Mouse (Mus musculus) forebrain, postnatal 0 days (tissue): ENCODE results near the gene Ticam1. TPM values are rescaled to one million over a fixed set of nuclear protein-coding genes. Genes with fewer than 3 reads are reported as not detected.
A peak's percentile ranks its signal among the peaks of the same experiment; 100 is the strongest.

Experiments used
- ATAC-seq: fragments of 200-750 bp; cut with Nextera tagmentation; 2 replicates; pipeline ENCODE4 v1.8.0; 2017; ENCODE audit warnings: mild to moderate bottlenecking, moderate library complexity
- DNase-seq: peaks from one replicate; pipeline ENCODE4 v3.0.0-alpha.2; 2015
- H3K27ac ChIP-seq: fragments of 300-500 bp; sonication (generic); 2 replicates; pipeline ENCODE4 v1.5.1; 2014; ENCODE audit warnings: low read depth, mild to moderate bottlenecking, antibody characterized with exemption, low read length, moderate library complexity, mixed read lengths
- H3K27me3 ChIP-seq: fragments of 300-500 bp; sonication (generic); 2 replicates; pipeline ENCODE4 v1.6.1; 2014; ENCODE audit warnings: mild to moderate bottlenecking, low read length, mixed read lengths; ENCODE audit not compliant: insufficient read depth
- H3K36me3 ChIP-seq: fragments of 300-500 bp; sonication (generic); 2 replicates; pipeline ENCODE4 v1.6.1; 2014; ENCODE audit warnings: mild to moderate bottlenecking, moderate library complexity; ENCODE audit not compliant: insufficient read depth
- H3K4me1 ChIP-seq: fragments of 300-500 bp; sonication (generic); 2 replicates; pipeline ENCODE4 v1.6.1; 2014; ENCODE audit warnings: antibody characterized with exemption; ENCODE audit not compliant: insufficient read depth
- H3K4me2 ChIP-seq: fragments of 300-500 bp; sonication (generic); 2 replicates; pipeline ENCODE4 v1.6.1; 2014; ENCODE audit warnings: low read depth, mild to moderate bottlenecking, moderate library complexity
- H3K4me3 ChIP-seq: fragments of 300-500 bp; sonication (generic); 2 replicates; pipeline ENCODE4 v1.5.1; 2014; ENCODE audit warnings: low read depth, low read length, mixed read lengths
- H3K9ac ChIP-seq: fragments of 300-500 bp; sonication (generic); 2 replicates; pipeline ENCODE4 v1.6.1; 2014; ENCODE audit warnings: mild to moderate bottlenecking
- H3K9me3 ChIP-seq: fragments of 300-500 bp; sonication (generic); 2 replicates; pipeline ENCODE4 v1.6.1; 2016; ENCODE audit warnings: low read length
- CTCF ChIP-seq: sonication (generic); IDR thresholded peaks from 2 replicates; pipeline ENCODE4 v1.5.1; 2016; ENCODE audit warnings: antibody characterized with exemption, control low read depth, low read depth
- WGBS: fragments of 180-500 bp; shearing (Covaris S2); extraction: QIAGEN DNeasy Blood & Tissue Kit; methylation state at CpG from one replicate; pipeline ENCODE4 v1.1.7; 2014; 5-methylcytosine and 5-hydroxymethylcytosine counted together
- polyA plus RNA-seq: library from polyadenylated mRNA; unstranded; fragments of >200 nt; fragmentation: Nextera tagmentation; extraction: Ambion mirVana; gene quantifications from 2 replicates; pipeline ENCODE4 v1.2.1, GENCODE M21; 2015
- total RNA-seq: library from RNA; depleted of rRNA; stranded (reverse); fragments of >200 nt; gene quantifications from 2 replicates; pipeline ENCODE4 v1.2.3, GENCODE M21; 2014

Gene Ticam1
- total and polyA plus RNA-seq, 2 experiments from 2014 or later, result 1.5 to 2.5 TPM

DNA sequence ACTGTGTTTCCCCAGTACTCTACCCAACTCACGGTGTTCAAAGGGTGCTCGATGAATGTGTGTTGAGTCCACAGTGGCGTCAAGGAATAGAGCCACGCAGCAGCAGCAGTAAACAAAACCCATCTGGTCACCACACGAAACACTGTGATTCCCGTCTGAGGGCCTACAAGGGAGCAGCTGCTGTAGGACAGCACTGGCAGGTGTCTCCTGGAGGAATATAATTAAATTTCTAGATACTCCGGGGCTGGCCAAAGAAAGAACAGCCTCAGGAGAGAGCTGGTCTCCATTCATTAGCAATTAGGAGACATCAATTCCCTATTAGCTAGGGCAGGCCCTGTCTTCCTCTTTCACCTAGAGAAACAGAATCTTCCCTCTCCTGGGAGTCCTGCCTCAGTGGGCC, 31.0 kb downstream of the Ticam1 start:
- 51% methylated on average over 7 of the region's 7 CpGs for WGBS
- no peak overlapping the region for H3K4me3 ChIP-seq
- no peaks in the 10 kb centered on the region for H3K36me3 ChIP-seq
- no peak for TF ChIP-seq CTCF
- no peaks in the 10 kb centered on the region for H3K27me3 ChIP-seq
- ATAC-seq (no peak), DNase-seq (no peak)
- no peaks in the 10 kb centered on the region for H3K9me3 ChIP-seq
- no peak overlapping the region for H3K4me2 ChIP-seq
- H3K4me1 ChIP-seq, result peaks cover 4% of the 10 kb centered on the region; the same call in 1 of the 2 replicates
- no peak overlapping the region for H3K27ac ChIP-seq
- H3K9ac ChIP-seq, result no peak overlapping the region

DNA sequence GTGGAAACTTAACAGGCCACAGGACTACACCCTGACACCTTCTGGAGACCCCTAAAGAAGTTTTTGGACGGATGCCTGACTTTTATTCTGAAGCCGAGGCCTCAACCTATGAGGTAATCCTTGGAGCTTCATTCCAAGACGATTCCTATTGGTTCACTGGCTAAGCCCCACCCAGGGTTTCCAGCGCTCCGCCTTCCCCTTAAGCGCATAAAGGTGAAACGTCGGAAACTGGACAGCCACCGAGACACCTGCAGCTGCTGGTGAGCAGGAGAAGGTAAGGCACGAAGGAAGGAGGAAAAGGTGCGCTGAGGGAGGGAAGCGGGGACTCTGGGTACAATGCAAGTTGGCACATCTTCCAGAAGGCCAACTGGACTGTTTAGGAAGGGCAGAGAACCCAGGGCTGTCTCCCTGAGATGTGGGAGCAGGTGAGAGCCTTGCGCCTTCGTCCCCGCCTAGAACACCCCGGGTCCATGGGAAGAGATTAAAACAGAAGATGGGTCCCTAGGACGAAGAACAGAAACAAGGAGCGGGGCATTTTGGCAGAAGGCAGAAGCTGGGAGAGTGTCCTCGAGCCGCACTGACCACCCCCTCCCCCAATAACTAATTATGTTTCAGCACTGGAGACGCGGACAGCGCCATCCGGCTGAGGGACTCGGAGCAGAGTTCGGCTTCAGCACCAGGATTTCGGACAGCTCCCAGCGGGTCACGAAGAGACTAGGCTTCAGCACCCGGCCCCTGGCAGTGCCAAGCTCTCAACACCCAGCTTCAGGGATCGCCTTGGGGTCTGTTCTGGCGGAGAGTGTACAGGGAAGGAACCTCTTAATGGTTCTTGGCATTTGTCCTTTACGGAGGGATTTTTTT, 34.8 kb downstream of the Ticam1 start:
- H3K4me1 ChIP-seq, result peaks cover 4% of the 10 kb centered on the region; the same call in 1 of the 2 replicates
- H3K27me3 ChIP-seq, result no peaks in the 10 kb centered on the region
- peak overlapping the region; percentile 60 for H3K4me3 ChIP-seq
- under 1% methylated on average over 33 of the region's 33 CpGs for WGBS
- peak; percentile 95 for ATAC-seq
- H3K36me3 ChIP-seq, result no peaks in the 10 kb centered on the region
- TF ChIP-seq CTCF, result peak; percentile 21; the same call in 1 of the 2 replicates
- peak overlapping the region; percentile 53 for H3K4me2 ChIP-seq
- peak overlapping the region; percentile 62 for H3K9ac ChIP-seq
- no peaks in the 10 kb centered on the region for H3K9me3 ChIP-seq
- peak overlapping the region; percentile 2; the same call in 1 of the 2 replicates for H3K27ac ChIP-seq
- peak; percentile 85 for DNase-seq

DNA sequence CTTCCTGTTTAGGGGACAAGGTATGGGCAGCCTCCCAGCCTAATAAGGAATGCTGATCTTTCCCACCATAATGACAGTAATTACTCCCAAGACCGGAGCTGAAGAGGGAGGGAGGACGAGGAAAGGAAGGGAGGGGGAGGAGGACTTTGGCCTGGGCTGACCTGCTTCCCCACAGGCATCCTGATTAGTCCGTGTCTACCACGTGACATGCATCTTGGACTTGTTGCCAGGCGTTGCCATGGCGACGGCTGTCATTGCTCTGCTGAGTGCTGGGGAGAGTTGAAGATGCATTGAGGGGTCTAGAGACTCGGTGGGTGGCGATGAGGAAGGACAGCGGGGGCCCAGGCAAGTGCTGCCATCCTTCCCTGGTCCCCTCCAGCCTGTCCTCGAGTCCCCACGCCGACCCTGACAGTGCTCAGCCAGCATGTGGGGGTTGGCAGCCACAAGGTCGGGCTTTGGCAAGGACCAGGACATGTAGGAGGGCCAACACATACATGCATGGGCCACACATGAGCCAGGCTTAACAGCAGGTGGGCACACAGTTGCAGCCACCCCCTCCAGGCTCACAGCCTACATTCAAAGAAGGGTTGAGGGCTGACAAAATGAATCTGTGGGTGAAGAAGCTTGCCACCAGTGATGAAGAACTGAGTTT, 42.6 kb downstream of the Ticam1 start:
- ATAC-seq, result peak; percentile 94
- Histone ChIP-seq H3K9me3 (no peaks in the 10 kb centered on the region), H3K27me3 (no peaks in the 10 kb centered on the region), H3K4me2 (peak overlapping the region; percentile 49), H3K4me1 (peaks cover 6% of the 10 kb centered on the region; the same call in 1 of the 2 replicates), H3K36me3 (no peaks in the 10 kb centered on the region), H3K9ac (no peak overlapping the region), H3K4me3 (no peak overlapping the region), H3K27ac (peak overlapping the region; percentile 47; the same call in 1 of the 2 replicates)
- DNase-seq, result peak; percentile 90
- WGBS, result 3% methylated on average over 14 of the region's 14 CpGs
- TF ChIP-seq CTCF, result no peak

DNA sequence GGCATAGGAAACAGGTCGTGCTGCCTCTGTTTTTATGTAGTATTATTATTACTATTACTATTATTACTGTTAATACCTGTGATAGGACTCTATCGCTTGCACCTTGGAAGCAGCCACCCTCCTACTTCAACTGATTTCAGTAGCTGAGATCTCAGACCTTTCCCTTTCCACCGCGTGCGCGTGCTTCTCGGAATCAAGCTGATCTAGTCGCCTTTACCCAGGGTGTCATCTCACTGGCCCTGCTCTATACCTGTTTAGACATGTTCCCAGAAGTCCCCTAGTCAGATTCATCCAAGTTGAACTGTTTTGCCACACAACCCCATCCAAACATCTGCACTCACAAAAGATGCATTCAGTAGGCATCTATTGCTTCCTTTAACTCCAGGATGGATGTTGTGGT, 43.2 kb downstream of the Ticam1 start:
- H3K36me3 ChIP-seq, result no peaks in the 10 kb centered on the region
- H3K27ac ChIP-seq, result peak overlapping the region; percentile 47; the same call in 1 of the 2 replicates
- DNase-seq, result no peak
- no peak overlapping the region for H3K9ac ChIP-seq
- H3K4me2 ChIP-seq, result peak overlapping the region; percentile 49
- TF ChIP-seq CTCF, result no peak
- no peak; the same call in 1 of the 2 replicates for ATAC-seq
- no peak overlapping the region for H3K4me3 ChIP-seq
- H3K27me3 ChIP-seq, result no peaks in the 10 kb centered on the region
- H3K9me3 ChIP-seq, result no peaks in the 10 kb centered on the region
- H3K4me1 ChIP-seq, result peaks cover 6% of the 10 kb centered on the region; the same call in 1 of the 2 replicates
- 50% methylated on average over 8 of the region's 8 CpGs for WGBS

DNA sequence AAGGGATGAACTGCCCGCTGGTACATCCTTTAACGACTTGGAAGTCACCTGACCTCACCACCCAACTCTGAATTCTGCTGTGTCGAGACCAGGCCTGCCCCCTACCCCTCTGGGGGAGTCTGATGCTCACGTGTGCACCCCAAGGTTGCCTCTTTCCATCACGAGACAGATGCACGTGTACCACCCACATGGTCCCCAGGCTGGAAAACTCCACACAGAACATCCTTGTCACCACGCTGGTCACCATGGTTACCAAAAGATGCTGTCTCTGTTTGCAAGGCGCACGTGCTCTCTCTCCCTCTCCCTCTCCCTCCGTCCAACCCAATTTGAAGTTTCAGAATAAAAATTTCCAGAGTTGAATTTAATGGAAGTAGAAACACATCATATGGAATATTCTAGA, 46.6 kb downstream of the Ticam1 start:
- no peaks in the 10 kb centered on the region for H3K27me3 ChIP-seq
- H3K9me3 ChIP-seq, result no peaks in the 10 kb centered on the region
- no peak for TF ChIP-seq CTCF
- DNase-seq (peak; percentile 44), ATAC-seq (peak; percentile 51)
- no peak overlapping the region for H3K9ac ChIP-seq
- H3K4me3 ChIP-seq, result no peak overlapping the region
- no peaks in the 10 kb centered on the region for H3K36me3 ChIP-seq
- H3K4me2 ChIP-seq, result no peak overlapping the region
- no peak overlapping the region for H3K27ac ChIP-seq
- WGBS, result 51% methylated on average over 10 of the region's 10 CpGs
- peaks cover 6% of the 10 kb centered on the region; the same call in 1 of the 2 replicates for H3K4me1 ChIP-seq

DNA sequence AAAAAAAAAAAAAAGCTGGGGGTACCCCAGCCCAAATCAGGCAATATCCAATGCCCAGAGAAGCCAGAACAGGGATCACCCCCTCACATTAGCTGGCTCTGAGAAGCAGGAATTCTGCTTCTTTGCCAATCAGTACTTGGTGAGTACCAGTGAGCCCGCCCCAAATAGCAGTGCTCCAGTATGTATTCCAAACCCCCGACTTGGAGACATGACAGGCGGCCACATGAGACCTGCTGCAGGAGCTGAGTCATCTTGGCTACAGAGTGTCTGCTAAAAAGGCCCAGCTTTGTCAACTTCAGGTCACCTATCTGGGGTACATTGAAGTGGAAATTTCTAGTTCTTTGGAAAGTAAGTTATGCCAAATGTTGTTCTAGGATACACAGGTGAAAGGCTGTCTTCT, 50.0 kb downstream of the Ticam1 start:
- no peak overlapping the region for H3K4me2 ChIP-seq
- H3K36me3 ChIP-seq, result no peaks in the 10 kb centered on the region
- no peak overlapping the region for H3K9ac ChIP-seq
- DNase-seq (no peak), ATAC-seq (no peak)
- no peak overlapping the region for H3K27ac ChIP-seq
- no peaks in the 10 kb centered on the region for H3K4me1 ChIP-seq
- no peaks in the 10 kb centered on the region for H3K27me3 ChIP-seq
- TF ChIP-seq CTCF, result no peak
- H3K4me3 ChIP-seq, result no peak overlapping the region
- no peaks in the 10 kb centered on the region for H3K9me3 ChIP-seq
- WGBS, result 81% methylated on average over 3 of the region's 3 CpGs

DNA sequence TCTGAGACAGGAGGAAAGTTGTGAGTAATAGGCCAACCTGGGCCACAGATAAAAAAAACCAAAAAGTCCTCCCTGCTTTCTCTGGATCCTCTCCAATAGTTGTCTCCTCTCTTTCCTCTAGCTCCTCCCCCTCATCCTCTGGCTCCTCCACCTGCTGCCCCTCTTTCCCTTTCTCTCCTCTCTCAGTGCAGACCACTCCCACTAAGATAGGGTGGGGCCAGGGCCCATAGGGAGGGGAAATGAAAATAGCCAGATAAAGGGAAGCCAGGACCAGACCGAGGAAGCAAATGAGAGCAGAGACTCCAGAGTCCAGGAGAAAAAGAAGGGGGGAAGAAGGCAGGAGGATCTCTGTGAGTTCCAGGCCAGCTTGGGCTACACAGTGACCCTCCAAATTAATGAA, 51.7 kb downstream of the Ticam1 start:
- Histone ChIP-seq H3K4me1 (no peaks in the 10 kb centered on the region), H3K27me3 (no peaks in the 10 kb centered on the region), H3K4me2 (no peak overlapping the region), H3K9me3 (no peaks in the 10 kb centered on the region), H3K4me3 (no peak overlapping the region), H3K36me3 (no peaks in the 10 kb centered on the region), H3K9ac (no peak overlapping the region), H3K27ac (no peak overlapping the region)
- WGBS, result 21% methylated on average over 1 of the region's 1 CpGs
- TF ChIP-seq CTCF, result no peak
- ATAC-seq, result no peak
- no peak for DNase-seq
